Mouse (Mus musculus) MEL (cell line): Measurements from ENCODE around the gene Hsh2d. TPM values are rescaled to one million over a fixed set of nuclear protein-coding genes. Genes with fewer than 3 reads are reported as not detected.
A peak's percentile ranks its signal among the peaks of the same experiment; 100 is the strongest.

Experiments used
- DNase-seq: peaks from one replicate; pipeline ENCODE4 v3.0.0; 2011; ENCODE audit warnings: low read depth, low spot score
- H3K27ac ChIP-seq: 2 replicates; pipeline ENCODE4 v1.5.1; 2012; ENCODE audit warnings: low read depth, mild to moderate bottlenecking, control low read depth, low read length, moderate library complexity; ENCODE audit not compliant: control insufficient read depth
- H3K27me3 ChIP-seq, 2 experiments: fragments of 150-350 bp in 1 of 2; sonication (generic) in 1 of 2; 2 replicates each; pipeline ENCODE4 v1.6.1; 2012; ENCODE audit warnings: low read length in 2 of 2, mild to moderate bottlenecking in 2 of 2, improper control_type of control experiment in 1 of 2, moderate library complexity in 1 of 2; ENCODE audit not compliant: insufficient read depth in 2 of 2, control insufficient read depth in 1 of 2
- H3K36me3 ChIP-seq, 2 experiments: 2 replicates each; pipeline ENCODE4 v1.6.1; 2012 to 2014; ENCODE audit warnings: low read length in 2 of 2, improper control_type of control experiment in 1 of 2, inconsistent platforms in 1 of 2, mild to moderate bottlenecking in 1 of 2; ENCODE audit not compliant: insufficient read depth in 2 of 2, control insufficient read depth in 1 of 2
- H3K4me1 ChIP-seq, 2 experiments: fragments of 150-350 bp in 1 of 2; sonication (generic) in 1 of 2; 2 replicates each; pipeline ENCODE4 v1.6.1; 2012; ENCODE audit warnings: low read length in 2 of 2, improper control_type of control experiment in 1 of 2, mild to moderate bottlenecking in 1 of 2; ENCODE audit not compliant: insufficient read depth in 2 of 2, control insufficient read depth in 1 of 2
- H3K4me3 ChIP-seq, 2 experiments: fragments of 150-350 bp in 1 of 2; sonication (generic) in 1 of 2; 2 replicates each; pipeline ENCODE4 v1.5.1; 2012; ENCODE audit warnings: low read depth in 2 of 2, low read length in 2 of 2, mild to moderate bottlenecking in 2 of 2, moderate library complexity in 2 of 2, control low read depth in 1 of 2, improper control_type of control experiment in 1 of 2; ENCODE audit not compliant: control insufficient read depth in 1 of 2, insufficient read depth in 1 of 2
- H3K79me2 ChIP-seq: 2 replicates; pipeline ENCODE4 v1.6.1; 2012; ENCODE audit warnings: mild to moderate bottlenecking, low read length, moderate library complexity; ENCODE audit not compliant: control insufficient read depth, poor library complexity, insufficient read depth
- H3K9ac ChIP-seq: 2 replicates; pipeline ENCODE4 v1.6.1; 2012; ENCODE audit warnings: low read depth, mild to moderate bottlenecking, control low read depth, low read length, moderate library complexity; ENCODE audit not compliant: control insufficient read depth, poor library complexity, severe bottlenecking
- H3K9me3 ChIP-seq: fragments of 150-350 bp; sonication (generic); replicated peaks from 2 replicates; pipeline ENCODE4 v1.6.1; 2012; ENCODE audit warnings: mild to moderate bottlenecking, low read length, improper control_type of control experiment, moderate library complexity; ENCODE audit not compliant: insufficient read depth
- CHD2 ChIP-seq: IDR thresholded peaks from 2 replicates; pipeline ENCODE4 v1.6.1; 2011; ENCODE audit warnings: low read length, improper control_type of control experiment
- E2F4 ChIP-seq: IDR thresholded peaks from 2 replicates; pipeline ENCODE4 v1.6.1; 2011; ENCODE audit warnings: low read depth, low read length, improper control_type of control experiment, borderline replicate concordance
- GABPA ChIP-seq: IDR thresholded peaks from 2 replicates; pipeline ENCODE4 v1.6.1; 2012; ENCODE audit warnings: low read depth, mild to moderate bottlenecking, inconsistent platforms, low read length, improper control_type of control experiment, moderate library complexity
- HCFC1 ChIP-seq: IDR thresholded peaks from 2 replicates; pipeline ENCODE4 v1.6.1; 2012; ENCODE audit warnings: low read depth, mild to moderate bottlenecking, inconsistent platforms, low read length, improper control_type of control experiment, moderate library complexity
- JUND ChIP-seq: IDR thresholded peaks from 2 replicates; pipeline ENCODE4 v1.6.1; 2011; ENCODE audit warnings: low read depth, mild to moderate bottlenecking, improper control_type of control experiment, low read length
- MAX ChIP-seq: IDR thresholded peaks from 2 replicates; pipeline ENCODE4 v1.6.1; 2011; ENCODE audit warnings: low read length, improper control_type of control experiment
- MAZ ChIP-seq: IDR thresholded peaks from 2 replicates; pipeline ENCODE4 v1.6.1; 2012; ENCODE audit warnings: low read depth, mild to moderate bottlenecking, inconsistent platforms, low read length, improper control_type of control experiment
- MEF2A ChIP-seq: IDR thresholded peaks from 2 replicates; pipeline ENCODE4 v1.6.1; 2014; ENCODE audit warnings: low read depth, mild to moderate bottlenecking, inconsistent platforms, low read length, improper control_type of control experiment; ENCODE audit not compliant: poor library complexity, insufficient replicate concordance, severe bottlenecking; ENCODE audit errors: extremely low read depth
- MXI1 ChIP-seq: IDR thresholded peaks from 2 replicates; pipeline ENCODE4 v1.6.1; 2011; ENCODE audit warnings: mild to moderate bottlenecking, low read depth, low read length, improper control_type of control experiment
- MYC ChIP-seq: IDR thresholded peaks from 2 replicates; pipeline ENCODE4 v1.6.1; 2011; ENCODE audit warnings: low read depth, mild to moderate bottlenecking, low read length, improper control_type of control experiment, moderate library complexity
- POLR2A ChIP-seq, 2 experiments: IDR thresholded peaks; 2 replicates each; pipeline ENCODE4 v1.6.1; 2011 to 2012; ENCODE audit warnings: low read length in 2 of 2, mild to moderate bottlenecking in 2 of 2, control low read depth in 1 of 2, improper control_type of control experiment in 1 of 2, low read depth in 1 of 2, moderate library complexity in 1 of 2; ENCODE audit not compliant: control insufficient read depth in 1 of 2, insufficient read depth in 1 of 2, poor library complexity in 1 of 2
- POLR2AphosphoS2 ChIP-seq: IDR thresholded peaks from 2 replicates; pipeline ENCODE4 v1.6.1; 2011; ENCODE audit warnings: low read length, improper control_type of control experiment
- SIN3A ChIP-seq: IDR thresholded peaks from 2 replicates; pipeline ENCODE4 v1.6.1; 2012; ENCODE audit warnings: low read length, improper control_type of control experiment, inconsistent platforms
- TAL1 ChIP-seq: IDR thresholded peaks from 2 replicates; pipeline ENCODE4 v1.6.1; 2012; ENCODE audit warnings: mild to moderate bottlenecking, inconsistent platforms, low read length, moderate library complexity, mixed read lengths
- TCF12 ChIP-seq: IDR thresholded peaks from 2 replicates; pipeline ENCODE4 v1.6.1; 2014; ENCODE audit warnings: low read depth, mild to moderate bottlenecking, inconsistent platforms, low read length, improper control_type of control experiment, moderate library complexity
- UBTF ChIP-seq: IDR thresholded peaks from 2 replicates; pipeline ENCODE4 v1.6.1; 2012; ENCODE audit warnings: low read depth, mild to moderate bottlenecking, inconsistent platforms, low read length, improper control_type of control experiment, moderate library complexity, borderline replicate concordance; ENCODE audit not compliant: insufficient read depth
- USF1 ChIP-seq: IDR thresholded peaks from 2 replicates; pipeline ENCODE4 v1.6.1; 2014; ENCODE audit warnings: low read depth, mild to moderate bottlenecking, inconsistent platforms, low read length, improper control_type of control experiment, moderate library complexity
- USF2 ChIP-seq, 2 experiments: IDR thresholded peaks; 2 replicates each; pipeline ENCODE4 v1.6.1; 2011 to 2012; ENCODE audit warnings: improper control_type of control experiment in 2 of 2, low read length in 2 of 2, borderline replicate concordance in 1 of 2, inconsistent platforms in 1 of 2, low read depth in 1 of 2, mild to moderate bottlenecking in 1 of 2; ENCODE audit not compliant: insufficient read depth in 1 of 2
- polyA plus RNA-seq, 2 experiments: library from polyadenylated mRNA; stranded (reverse) in 1 of 2; unstranded in 1 of 2; fragments of >175 nt in 1 of 2; fragments of >200 nt in 1 of 2; gene quantifications; 2 replicates each; pipeline versions ENCODE4 v1.2.1 to v1.2.4; 2012; ENCODE audit warnings: low replicate concordance in 2 of 2, low read depth in 1 of 2; ENCODE audit not compliant: insufficient read length in 2 of 2, insufficient read depth in 1 of 2, missing spikeins in 1 of 2
- total RNA-seq: library from RNA; depleted of rRNA; stranded (reverse); fragments of 300-350 nt; gene quantifications from 2 replicates; pipeline ENCODE4 v1.2.3, GENCODE M21; 2012

The Hsh2d gene
- total and polyA plus RNA-seq, 3 experiments = 0.04 to 0.13 TPM; not detected in 1

- no peak for TF ChIP-seq GABPA
- TF ChIP-seq MXI1 = 0 out of 2 replicates have a peak, but pooled peaks have one; percentile 34
- no peak for TF ChIP-seq MEF2A
- no peak for TF ChIP-seq JUND
- TF ChIP-seq CHD2 = no peak
- TF ChIP-seq POLR2A (IDR thresholded peaks at IDR 0.05; ENCODE audit: control insufficient read depth in 1 of 2, insufficient read depth in 1 of 2, low read depth in 1 of 2, low read length in 2 of 2, poor library complexity in 1 of 2) = no peak
- 0 out of 2 replicates have a peak, but pooled peaks have one; percentile 29 for TF ChIP-seq POLR2AphosphoS2
- no peak for TF ChIP-seq E2F4
- no peak for TF ChIP-seq UBTF
- TF ChIP-seq MAZ = no peak
- no peak for TF ChIP-seq USF1
These were observed 37.9 kb upstream of the Hsh2d start (continued) for GRCm38 (mm10) chr8:72151418-72152078.

GRCm38 (mm10) chr8:72153382-72153781 is 36.1 kb upstream of the Hsh2d start:
- Histone ChIP-seq H3K27ac (no peak overlapping the region), H3K4me1 (peaks cover 14 to 19% of the 10 kb centered on the region in 2 experiments), H3K9ac (no peak overlapping the region), H3K9me3 (no peaks in the 10 kb centered on the region), H3K27me3 (no peaks in the 10 kb centered on the region), H3K4me3 (no peak overlapping the region), H3K79me2 (no peaks in the 10 kb centered on the region), H3K36me3 (peaks cover 0 to 26% of the 10 kb centered on the region in 2 experiments)
- DNase-seq = peak; percentile 35
- no peak for TF ChIP-seq HCFC1
- no peak for TF ChIP-seq USF2 (IDR thresholded peaks at IDR 0.05; ENCODE audit: borderline replicate concordance in 1 of 2, insufficient read depth in 1 of 2, low read depth in 1 of 2, low read length in 2 of 2)
- 0 out of 2 replicates have a peak, but pooled peaks have one; percentile 36 for TF ChIP-seq MYC
- 0 out of 2 replicates have a peak, but pooled peaks have one; percentile 16 for TF ChIP-seq MAX
- peak; percentile 68 for TF ChIP-seq TAL1
- peak; percentile 28; the same call in 1 of the 2 replicates for TF ChIP-seq TCF12
- no peak for TF ChIP-seq SIN3A
- no peak for TF ChIP-seq POLR2A (IDR thresholded peaks at IDR 0.05; ENCODE audit: control insufficient read depth in 1 of 2, insufficient read depth in 1 of 2, low read depth in 1 of 2, low read length in 2 of 2, poor library complexity in 1 of 2)
